Mouse (Mus musculus) erythroblast, embryonic 14.5 days (primary cell): ENCODE data around the gene Aagab.

Experiments used
- GATA1 ChIP-seq: IDR thresholded peaks from 2 replicates; pipeline ENCODE4 v1.6.1; 2012; ENCODE audit warnings: low read length, inconsistent platforms, mixed read lengths
- TAL1 ChIP-seq: IDR thresholded peaks from 3 replicates; pipeline ENCODE4 v1.6.1; 2012; ENCODE audit warnings: low read length, inconsistent platforms, mixed read lengths

DNA sequence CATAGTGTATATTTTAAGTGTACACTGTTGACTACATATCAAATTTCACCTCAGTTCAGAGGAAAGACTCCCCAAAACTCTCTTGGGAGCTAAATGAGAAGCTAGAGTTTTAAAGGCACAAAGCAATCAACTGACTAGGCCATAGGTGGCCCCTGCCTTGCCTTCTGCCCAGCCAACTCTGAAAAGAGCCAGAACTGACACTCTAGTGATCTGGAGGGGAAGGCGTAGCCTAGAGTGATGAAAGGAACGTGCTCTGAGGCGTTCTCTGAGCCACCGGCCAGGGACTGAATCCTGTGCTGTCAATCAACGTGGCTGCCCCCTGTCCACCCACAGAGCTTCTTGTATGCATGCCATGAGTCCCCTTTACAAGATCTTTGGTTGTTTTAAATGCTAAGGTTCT, 82.9 kb downstream of the Aagab start:
- TF ChIP-seq TAL1 (no peak), GATA1 (no peak)
